Mouse (Mus musculus): ENCODE data around the gene Acap2.

Acap2 gene

GRCm38 (mm10) chr16:31045211-31045610 is 155.8 kb downstream of the Acap2 start:
- H3K36me3 ChIP-seq (ENCODE audit: insufficient read depth, low read length) = peaks cover 30% of the 10 kb centered on the region
- H3K27me3 ChIP-seq (ENCODE audit: insufficient read depth, low read length) = no peaks in the 10 kb centered on the region
- TF ChIP-seq POU5F1 (IDR thresholded peaks at IDR 0.05; ENCODE audit: borderline replicate concordance, low read length) = no peak
- TF ChIP-seq NANOG (IDR thresholded peaks at IDR 0.05; ENCODE audit: borderline replicate concordance, low read length) = no peak
- TF ChIP-seq CTCF (conservative IDR thresholded peaks at IDR 0.05; ENCODE audit: low read length) = no peak
- H3K4me1 ChIP-seq (replicated peaks; ENCODE audit: low read depth, low read length) = peaks cover 7% of the 10 kb centered on the region
- no peaks in the 10 kb centered on the region for H3K9me3 ChIP-seq (ENCODE audit: low read length)
- H3K4me3 ChIP-seq (replicated peaks; ENCODE audit: low read length) = no peak overlapping the region

GRCm38 (mm10) chr16:31043136-31043535 is 157.9 kb downstream of the Acap2 start:
- TF ChIP-seq NANOG (IDR thresholded peaks at IDR 0.05; ENCODE audit: borderline replicate concordance, low read length) (no peak), POU5F1 (IDR thresholded peaks at IDR 0.05; ENCODE audit: borderline replicate concordance, low read length) (no peak), CTCF (conservative IDR thresholded peaks at IDR 0.05; ENCODE audit: low read length) (no peak)
- Histone ChIP-seq H3K4me3 (replicated peaks; ENCODE audit: low read length) (no peak overlapping the region), H3K27me3 (ENCODE audit: insufficient read depth, low read length) (no peaks in the 10 kb centered on the region), H3K36me3 (ENCODE audit: insufficient read depth, low read length) (peaks cover 21% of the 10 kb centered on the region; the same call in 1 of the 2 replicates), H3K9me3 (ENCODE audit: low read length) (peaks cover 7% of the 10 kb centered on the region), H3K4me1 (replicated peaks; ENCODE audit: low read depth, low read length) (peaks cover 7% of the 10 kb centered on the region)

Measured in E14TG2a.4 (cell line).